Mouse (Mus musculus) MEL (cell line): Measurements from ENCODE around the gene Actbl2. TPM values are rescaled to one million over a fixed set of nuclear protein-coding genes. Genes with fewer than 3 reads are reported as not detected.

Experiments used
- DNase-seq: peaks from one replicate; pipeline ENCODE4 v3.0.0; 2011; ENCODE audit warnings: low read depth, low spot score
- H3K27ac ChIP-seq: 2 replicates; pipeline ENCODE4 v1.5.1; 2012; ENCODE audit warnings: low read depth, mild to moderate bottlenecking, control low read depth, low read length, moderate library complexity; ENCODE audit not compliant: control insufficient read depth
- H3K27me3 ChIP-seq, 2 experiments: fragments of 150-350 bp in 1 of 2; sonication (generic) in 1 of 2; 2 replicates each; pipeline ENCODE4 v1.6.1; 2012; ENCODE audit warnings: low read length in 2 of 2, mild to moderate bottlenecking in 2 of 2, improper control_type of control experiment in 1 of 2, moderate library complexity in 1 of 2; ENCODE audit not compliant: insufficient read depth in 2 of 2, control insufficient read depth in 1 of 2
- H3K36me3 ChIP-seq, 2 experiments: 2 replicates each; pipeline ENCODE4 v1.6.1; 2012 to 2014; ENCODE audit warnings: low read length in 2 of 2, improper control_type of control experiment in 1 of 2, inconsistent platforms in 1 of 2, mild to moderate bottlenecking in 1 of 2; ENCODE audit not compliant: insufficient read depth in 2 of 2, control insufficient read depth in 1 of 2
- H3K4me1 ChIP-seq, 2 experiments: fragments of 150-350 bp in 1 of 2; sonication (generic) in 1 of 2; 2 replicates each; pipeline ENCODE4 v1.6.1; 2012; ENCODE audit warnings: low read length in 2 of 2, improper control_type of control experiment in 1 of 2, mild to moderate bottlenecking in 1 of 2; ENCODE audit not compliant: insufficient read depth in 2 of 2, control insufficient read depth in 1 of 2
- H3K4me3 ChIP-seq, 2 experiments: fragments of 150-350 bp in 1 of 2; sonication (generic) in 1 of 2; 2 replicates each; pipeline ENCODE4 v1.5.1; 2012; ENCODE audit warnings: low read depth in 2 of 2, low read length in 2 of 2, mild to moderate bottlenecking in 2 of 2, moderate library complexity in 2 of 2, control low read depth in 1 of 2, improper control_type of control experiment in 1 of 2; ENCODE audit not compliant: control insufficient read depth in 1 of 2, insufficient read depth in 1 of 2
- H3K79me2 ChIP-seq: 2 replicates; pipeline ENCODE4 v1.6.1; 2012; ENCODE audit warnings: mild to moderate bottlenecking, low read length, moderate library complexity; ENCODE audit not compliant: control insufficient read depth, poor library complexity, insufficient read depth
- H3K9ac ChIP-seq: 2 replicates; pipeline ENCODE4 v1.6.1; 2012; ENCODE audit warnings: low read depth, mild to moderate bottlenecking, control low read depth, low read length, moderate library complexity; ENCODE audit not compliant: control insufficient read depth, poor library complexity, severe bottlenecking
- H3K9me3 ChIP-seq: fragments of 150-350 bp; sonication (generic); replicated peaks from 2 replicates; pipeline ENCODE4 v1.6.1; 2012; ENCODE audit warnings: mild to moderate bottlenecking, low read length, improper control_type of control experiment, moderate library complexity; ENCODE audit not compliant: insufficient read depth
- BHLHE40 ChIP-seq: IDR thresholded peaks from 2 replicates; pipeline ENCODE4 v1.6.1; 2012; ENCODE audit warnings: low read depth, mild to moderate bottlenecking, inconsistent platforms, low read length, improper control_type of control experiment, borderline replicate concordance
- CHD1 ChIP-seq: IDR thresholded peaks from 2 replicates; pipeline ENCODE4 v1.6.1; 2012; ENCODE audit warnings: low read depth, mild to moderate bottlenecking, inconsistent platforms, low read length, improper control_type of control experiment
- CHD2 ChIP-seq: IDR thresholded peaks from 2 replicates; pipeline ENCODE4 v1.6.1; 2011; ENCODE audit warnings: low read length, improper control_type of control experiment
- CTCF ChIP-seq, 3 experiments: IDR thresholded peaks in 2 of 3; conservative IDR thresholded peaks in 1 of 3; 2 replicates each; pipeline ENCODE4 v1.5.1; 2011 to 2012; ENCODE audit warnings: low read length in 3 of 3, low read depth in 2 of 3, mild to moderate bottlenecking in 2 of 3, improper control_type of control experiment in 1 of 3, inconsistent platforms in 1 of 3, mixed read lengths in 1 of 3, moderate library complexity in 1 of 3; ENCODE audit not compliant: control insufficient read depth in 1 of 3, insufficient read depth in 1 of 3, poor library complexity in 1 of 3, severe bottlenecking in 1 of 3
- E2F4 ChIP-seq: IDR thresholded peaks from 2 replicates; pipeline ENCODE4 v1.6.1; 2011; ENCODE audit warnings: low read depth, low read length, improper control_type of control experiment, borderline replicate concordance
- EP300 ChIP-seq, 2 experiments: IDR thresholded peaks; 2 replicates each; pipeline ENCODE4 v1.6.1; 2011; ENCODE audit warnings: improper control_type of control experiment in 2 of 2, low read length in 2 of 2, low read depth in 1 of 2, mild to moderate bottlenecking in 1 of 2
- ETS1 ChIP-seq: IDR thresholded peaks from 2 replicates; pipeline ENCODE4 v1.6.1; 2012; ENCODE audit warnings: low read depth, mild to moderate bottlenecking, inconsistent platforms, low read length, improper control_type of control experiment, moderate library complexity
- GABPA ChIP-seq: IDR thresholded peaks from 2 replicates; pipeline ENCODE4 v1.6.1; 2012; ENCODE audit warnings: low read depth, mild to moderate bottlenecking, inconsistent platforms, low read length, improper control_type of control experiment, moderate library complexity
- GATA1 ChIP-seq: IDR thresholded peaks from 2 replicates; pipeline ENCODE4 v1.6.1; 2011; ENCODE audit warnings: low read depth, low read length, improper control_type of control experiment
- KAT2A ChIP-seq: conservative IDR thresholded peaks from 2 replicates; pipeline ENCODE4 v1.6.1; 2012; ENCODE audit warnings: low read depth, low read length, improper control_type of control experiment, inconsistent platforms
- MAX ChIP-seq: IDR thresholded peaks from 2 replicates; pipeline ENCODE4 v1.6.1; 2011; ENCODE audit warnings: low read length, improper control_type of control experiment
- MYB ChIP-seq: IDR thresholded peaks from 2 replicates; pipeline ENCODE4 v1.6.1; 2011; ENCODE audit warnings: mild to moderate bottlenecking, low read depth, low read length, improper control_type of control experiment
- MYC ChIP-seq: IDR thresholded peaks from 2 replicates; pipeline ENCODE4 v1.6.1; 2011; ENCODE audit warnings: low read depth, mild to moderate bottlenecking, low read length, improper control_type of control experiment, moderate library complexity
- NELFE ChIP-seq: IDR thresholded peaks from 2 replicates; pipeline ENCODE4 v1.6.1; 2011; ENCODE audit warnings: low read depth, low read length, improper control_type of control experiment
- NRF1 ChIP-seq: IDR thresholded peaks from 2 replicates; pipeline ENCODE4 v1.6.1; 2014; ENCODE audit warnings: low read depth, mild to moderate bottlenecking, inconsistent platforms, low read length, improper control_type of control experiment, moderate library complexity; ENCODE audit not compliant: poor library complexity, insufficient read depth, severe bottlenecking
- POLR2A ChIP-seq, 2 experiments: IDR thresholded peaks; 2 replicates each; pipeline ENCODE4 v1.6.1; 2011 to 2012; ENCODE audit warnings: low read length in 2 of 2, mild to moderate bottlenecking in 2 of 2, control low read depth in 1 of 2, improper control_type of control experiment in 1 of 2, low read depth in 1 of 2, moderate library complexity in 1 of 2; ENCODE audit not compliant: control insufficient read depth in 1 of 2, insufficient read depth in 1 of 2, poor library complexity in 1 of 2
- POLR2AphosphoS2 ChIP-seq: IDR thresholded peaks from 2 replicates; pipeline ENCODE4 v1.6.1; 2011; ENCODE audit warnings: low read length, improper control_type of control experiment
- POLR2AphosphoS5 ChIP-seq: IDR thresholded peaks from 2 replicates; pipeline ENCODE4 v1.6.1; 2012; ENCODE audit warnings: low read depth, borderline replicate concordance, mild to moderate bottlenecking, inconsistent platforms, low read length, moderate library complexity, mixed read lengths
- RCOR1 ChIP-seq: IDR thresholded peaks from 2 replicates; pipeline ENCODE4 v1.6.1; 2012; ENCODE audit warnings: low read depth, mild to moderate bottlenecking, inconsistent platforms, low read length, improper control_type of control experiment
- SIN3A ChIP-seq: IDR thresholded peaks from 2 replicates; pipeline ENCODE4 v1.6.1; 2012; ENCODE audit warnings: low read length, improper control_type of control experiment, inconsistent platforms
- TBP ChIP-seq: IDR thresholded peaks from 2 replicates; pipeline ENCODE4 v1.8.0; 2011; ENCODE audit warnings: low read depth, low read length, improper control_type of control experiment
- USF1 ChIP-seq: IDR thresholded peaks from 2 replicates; pipeline ENCODE4 v1.6.1; 2014; ENCODE audit warnings: low read depth, mild to moderate bottlenecking, inconsistent platforms, low read length, improper control_type of control experiment, moderate library complexity
- ZKSCAN1 ChIP-seq: IDR thresholded peaks from 2 replicates; pipeline ENCODE4 v1.6.1; 2012; ENCODE audit warnings: low read depth, mild to moderate bottlenecking, inconsistent platforms, low read length, improper control_type of control experiment, moderate library complexity
- ZMIZ1 ChIP-seq: IDR thresholded peaks from 2 replicates; pipeline ENCODE4 v1.6.1; 2012; ENCODE audit warnings: low read depth, mild to moderate bottlenecking, inconsistent platforms, low read length, improper control_type of control experiment, moderate library complexity
- polyA plus RNA-seq, 2 experiments: library from polyadenylated mRNA; stranded (reverse) in 1 of 2; unstranded in 1 of 2; fragments of >175 nt in 1 of 2; fragments of >200 nt in 1 of 2; gene quantifications; 2 replicates each; pipeline versions ENCODE4 v1.2.1 to v1.2.4; 2012; ENCODE audit warnings: low replicate concordance in 2 of 2, low read depth in 1 of 2; ENCODE audit not compliant: insufficient read length in 2 of 2, insufficient read depth in 1 of 2, missing spikeins in 1 of 2
- total RNA-seq: library from RNA; depleted of rRNA; stranded (reverse); fragments of 300-350 nt; gene quantifications from 2 replicates; pipeline ENCODE4 v1.2.3, GENCODE M21; 2012

The Actbl2 gene
- total and polyA plus RNA-seq, 3 experiments = not detected

DNA sequence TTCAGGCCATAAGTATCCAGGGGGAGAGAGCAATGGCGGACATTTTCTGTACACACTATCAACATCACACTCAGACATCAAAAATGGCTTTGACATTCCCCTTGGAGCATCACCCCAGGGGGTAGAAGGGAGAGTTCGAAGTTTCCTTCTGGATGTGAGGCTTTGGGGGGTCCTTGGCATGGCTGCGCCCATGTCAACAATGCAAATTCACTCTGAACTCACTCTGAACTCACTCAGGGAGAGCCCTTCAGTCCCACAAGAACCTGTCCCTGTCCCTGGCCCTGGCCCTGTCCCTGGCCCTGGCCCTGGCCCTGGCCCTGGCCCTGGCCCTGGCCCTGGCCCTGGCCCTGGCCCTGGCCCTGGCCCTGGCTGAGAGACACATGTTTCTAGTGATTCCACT, 8.9 kb downstream of the Actbl2 start:
- Histone ChIP-seq H3K9me3 (no peaks in the 10 kb centered on the region), H3K4me3 (no peak overlapping the region), H3K27ac (no peak overlapping the region), H3K27me3 (no peaks in the 10 kb centered on the region), H3K36me3 (no peaks in the 10 kb centered on the region), H3K9ac (no peak overlapping the region), H3K79me2 (no peaks in the 10 kb centered on the region), H3K4me1 (no peaks in the 10 kb centered on the region)
- DNase-seq = no peak
- TF ChIP-seq EP300 (IDR thresholded peaks at IDR 0.05; ENCODE audit: low read depth in 1 of 2, low read length in 2 of 2) (no peak), CTCF (IDR thresholded peaks at IDR 0.05 in 2 of 3, conservative IDR thresholded peaks at IDR 0.05 in 1 of 3; ENCODE audit: control insufficient read depth in 1 of 3, insufficient read depth in 1 of 3, low read depth in 2 of 3, low read length in 3 of 3, poor library complexity in 1 of 3, severe bottlenecking in 1 of 3) (no peak), CHD1 (no peak), ZMIZ1 (no peak), NRF1 (no peak), ZKSCAN1 (no peak), TBP (no peak), E2F4 (no peak), USF1 (no peak), POLR2AphosphoS2 (no peak), GATA1 (no peak), SIN3A (no peak), RCOR1 (no peak), ETS1 (no peak), BHLHE40 (no peak), POLR2AphosphoS5 (no peak), GABPA (no peak), MAX (no peak), KAT2A (no peak)

DNA sequence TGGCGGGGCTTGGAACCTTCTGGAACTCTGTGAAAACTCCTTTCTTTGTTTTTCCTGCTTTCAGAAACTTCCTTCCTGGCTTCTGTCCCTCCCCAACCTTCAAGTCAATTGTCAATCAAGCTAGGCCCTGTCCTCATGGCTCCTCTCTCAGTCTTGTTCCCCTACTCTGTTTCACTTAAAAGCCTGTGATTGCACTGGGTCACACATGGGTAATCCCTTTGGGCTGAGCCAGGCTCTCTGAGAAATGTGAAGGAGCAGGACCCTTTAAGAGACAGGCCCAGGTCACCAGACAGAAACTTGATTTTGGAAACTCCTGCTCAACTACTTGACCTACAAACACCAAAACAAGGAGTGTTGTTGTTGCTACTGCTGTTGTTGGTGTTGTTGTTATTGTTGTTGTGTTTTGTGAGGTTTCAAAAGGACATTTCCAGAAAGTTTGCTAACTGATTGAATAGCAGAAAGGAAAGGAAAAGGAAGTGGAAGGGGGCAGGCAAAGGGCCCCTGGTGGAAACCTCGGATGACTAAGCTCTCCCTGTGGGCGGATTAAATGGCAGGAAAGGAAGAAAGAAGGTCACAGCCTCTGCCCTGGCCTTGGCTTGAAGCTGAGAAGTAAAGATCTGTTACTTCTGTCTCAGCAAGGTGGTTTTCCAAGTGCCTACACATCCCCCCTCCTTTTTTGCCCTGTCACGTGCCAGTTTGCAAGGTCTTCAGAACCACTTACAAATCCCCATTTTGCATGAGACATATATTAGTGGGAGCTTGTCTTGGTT, 10.6 kb downstream of the Actbl2 start:
- no peaks in the 10 kb centered on the region for H3K79me2 ChIP-seq
- no peak for DNase-seq
- H3K36me3 ChIP-seq = no peaks in the 10 kb centered on the region
- H3K9me3 ChIP-seq = no peaks in the 10 kb centered on the region
- no peak overlapping the region for H3K4me3 ChIP-seq
- H3K9ac ChIP-seq = no peak overlapping the region
- no peak for TF ChIP-seq NELFE
- TF ChIP-seq POLR2A (IDR thresholded peaks at IDR 0.05; ENCODE audit: control insufficient read depth in 1 of 2, insufficient read depth in 1 of 2, low read depth in 1 of 2, low read length in 2 of 2, poor library complexity in 1 of 2) = no peak
- no peak for TF ChIP-seq MYC
- no peak for TF ChIP-seq NRF1
- TF ChIP-seq E2F4 = no peak
- TF ChIP-seq CHD2 = no peak
- TF ChIP-seq MYB = no peak
- TF ChIP-seq SIN3A = no peak
- TF ChIP-seq BHLHE40 = no peak
- H3K4me1 ChIP-seq = no peaks in the 10 kb centered on the region
- H3K27ac ChIP-seq = no peak overlapping the region
- no peaks in the 10 kb centered on the region for H3K27me3 ChIP-seq
